Mouse (Mus musculus): ENCODE data around the gene Dusp7. TPM values are rescaled to one million over a fixed set of nuclear protein-coding genes. Genes with fewer than 3 reads are reported as not detected.

The Dusp7 gene
- polyA plus RNA-seq, 1 experiment from 2014 or later, result 13.2 TPM

DNA sequence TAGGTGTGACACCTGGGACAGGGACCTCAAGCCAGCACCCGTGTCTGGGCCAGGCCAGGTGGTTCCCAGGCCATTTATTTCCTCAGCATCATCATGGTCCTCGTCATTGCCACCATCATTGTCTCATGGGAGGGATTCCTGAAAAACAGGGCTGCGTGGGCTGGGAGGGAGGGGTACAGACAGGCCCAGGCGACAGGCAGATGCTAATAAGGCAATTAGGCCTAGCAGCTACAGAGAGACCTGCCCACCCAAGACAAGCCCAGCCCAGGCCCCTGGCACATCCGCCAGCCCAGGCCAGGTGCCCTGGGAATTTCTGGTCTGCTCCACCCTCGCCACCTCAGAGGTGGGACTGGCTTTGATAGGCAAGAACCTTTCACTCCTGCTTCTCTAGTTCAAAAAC, 9.1 kb upstream of the Dusp7 start:
- Histone ChIP-seq H3K9ac (ENCODE audit: low read depth, low read length) (no peak overlapping the region), H3K36me3 (ENCODE audit: control insufficient read depth, insufficient read depth, low read length) (no peaks in the 10 kb centered on the region), H3K4me2 (ENCODE audit: low read length) (no peak overlapping the region), H3K27ac (ENCODE audit: low read length) (no peak overlapping the region), H3K4me3 (ENCODE audit: low read depth, low read length) (no peak overlapping the region), H3K4me1 (ENCODE audit: control insufficient read depth, insufficient read depth, low read length) (no peaks in the 10 kb centered on the region), H3K9me3 (replicated peaks; ENCODE audit: control insufficient read depth, low read length, poor library complexity, severe bottlenecking) (no peaks in the 10 kb centered on the region), H3K27me3 (ENCODE audit: control insufficient read depth, insufficient read depth, low read depth, low read length) (no peaks in the 10 kb centered on the region)
- 54% methylated on average over 6 of the region's 6 CpGs for WGBS
- no peak for ATAC-seq

DNA sequence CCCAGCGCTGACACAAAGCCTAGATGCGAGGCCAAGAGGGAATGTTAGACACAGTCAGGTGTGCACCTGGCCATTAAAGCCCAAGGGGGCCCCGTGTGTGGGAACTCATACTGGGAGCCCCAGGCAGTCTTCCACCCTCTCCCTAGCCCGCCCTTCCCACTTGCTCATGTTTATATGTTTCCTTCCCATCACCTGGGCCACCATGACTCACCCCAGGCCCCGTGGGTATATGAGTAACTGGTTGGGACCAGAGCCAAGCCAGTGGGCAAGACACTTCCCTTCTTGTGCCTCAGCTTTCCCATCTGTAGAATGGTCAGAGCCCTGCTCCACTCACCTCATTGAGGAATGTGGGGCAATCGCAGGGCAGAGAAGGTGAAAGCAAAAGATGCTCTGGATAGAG, 7.3 kb upstream of the Dusp7 start:
- H3K27me3 ChIP-seq (ENCODE audit: control insufficient read depth, insufficient read depth, low read depth, low read length), result no peaks in the 10 kb centered on the region
- no peaks in the 10 kb centered on the region for H3K4me1 ChIP-seq (ENCODE audit: control insufficient read depth, insufficient read depth, low read length)
- H3K4me3 ChIP-seq (ENCODE audit: low read depth, low read length), result no peak overlapping the region
- no peak for ATAC-seq
- no peak overlapping the region for H3K9ac ChIP-seq (ENCODE audit: low read depth, low read length)
- no peaks in the 10 kb centered on the region for H3K36me3 ChIP-seq (ENCODE audit: control insufficient read depth, insufficient read depth, low read length)
- H3K27ac ChIP-seq (ENCODE audit: low read length), result no peak overlapping the region
- 90% methylated on average over 6 of the region's 6 CpGs for WGBS
- H3K4me2 ChIP-seq (ENCODE audit: low read length), result no peak overlapping the region
- no peaks in the 10 kb centered on the region for H3K9me3 ChIP-seq (replicated peaks; ENCODE audit: control insufficient read depth, low read length, poor library complexity, severe bottlenecking)

DNA sequence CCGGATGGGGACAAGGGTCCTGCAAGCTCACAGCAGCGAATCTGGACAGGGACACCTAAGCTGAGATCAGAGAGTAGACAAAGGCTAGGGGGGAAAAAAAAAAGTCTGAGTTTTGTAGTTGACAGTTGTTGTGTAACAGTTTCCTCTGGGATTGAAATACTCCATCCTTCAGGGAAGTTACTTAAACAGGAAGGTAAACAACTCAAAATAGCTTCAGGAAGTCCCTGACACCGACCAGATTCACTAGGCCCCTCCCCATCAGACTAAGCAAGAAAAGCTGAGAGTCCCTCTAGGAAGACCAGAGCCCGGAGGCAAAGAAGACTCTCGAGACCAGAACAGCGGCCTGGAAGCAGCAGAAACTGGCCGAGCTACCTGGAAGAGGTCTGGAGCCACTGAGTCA, 3.1 kb upstream of the Dusp7 start:
- no peak for ATAC-seq
- Histone ChIP-seq H3K27ac (ENCODE audit: low read length) (no peak overlapping the region), H3K4me1 (ENCODE audit: control insufficient read depth, insufficient read depth, low read length) (peaks cover 12% of the 10 kb centered on the region), H3K36me3 (ENCODE audit: control insufficient read depth, insufficient read depth, low read length) (no peaks in the 10 kb centered on the region), H3K27me3 (ENCODE audit: control insufficient read depth, insufficient read depth, low read depth, low read length) (no peaks in the 10 kb centered on the region), H3K4me2 (ENCODE audit: low read length) (no peak overlapping the region), H3K9ac (ENCODE audit: low read depth, low read length) (no peak overlapping the region), H3K4me3 (ENCODE audit: low read depth, low read length) (no peak overlapping the region), H3K9me3 (replicated peaks; ENCODE audit: control insufficient read depth, low read length, poor library complexity, severe bottlenecking) (no peaks in the 10 kb centered on the region)
- WGBS, result 86% methylated on average over 7 of the region's 7 CpGs

DNA sequence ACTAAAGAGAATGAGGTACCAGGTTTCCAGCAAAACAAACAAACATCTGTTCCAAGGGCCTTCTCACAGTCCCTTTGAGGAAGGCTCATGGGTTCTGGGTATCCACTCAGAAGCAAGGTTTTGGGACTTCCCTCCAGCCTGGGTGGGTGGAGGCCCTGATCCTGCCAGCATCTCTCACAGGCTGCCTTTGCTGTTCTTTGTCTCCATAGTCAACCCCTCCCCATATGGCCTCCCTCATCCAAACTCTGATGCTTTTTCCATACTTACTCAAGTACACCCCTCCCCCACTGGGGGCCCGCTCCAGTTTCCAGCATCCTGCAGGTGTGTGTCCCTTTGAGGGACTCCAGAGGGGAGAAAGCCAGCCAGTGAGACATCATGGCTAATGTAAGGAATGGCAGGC, 2.2 kb upstream of the Dusp7 start:
- peaks cover 20% of the 10 kb centered on the region for H3K4me1 ChIP-seq (ENCODE audit: control insufficient read depth, insufficient read depth, low read length)
- H3K27me3 ChIP-seq (ENCODE audit: control insufficient read depth, insufficient read depth, low read depth, low read length), result no peaks in the 10 kb centered on the region

DNA sequence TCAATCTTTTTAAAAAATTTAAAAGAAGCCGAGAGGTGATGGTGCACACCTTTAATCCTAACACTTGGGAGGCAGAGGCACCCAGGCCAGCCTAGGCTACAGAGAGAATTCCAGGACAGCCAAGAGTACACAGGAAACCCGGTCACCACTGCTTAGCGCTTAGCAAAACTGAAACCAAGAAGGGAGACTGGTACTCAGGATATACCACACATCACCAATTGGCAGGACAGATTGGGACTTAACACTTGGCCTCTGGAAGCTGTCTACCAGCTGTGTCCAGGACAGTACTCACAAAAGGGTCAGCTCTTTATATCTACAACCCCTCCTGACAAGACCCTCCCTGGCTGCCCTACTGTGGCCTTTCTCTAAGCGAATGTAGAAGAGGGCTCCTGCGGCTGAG, 1.4 kb upstream of the Dusp7 start:
- no peak for ATAC-seq
- WGBS, result 22% methylated on average over 5 of the region's 5 CpGs
- Histone ChIP-seq H3K9ac (ENCODE audit: low read depth, low read length) (peak overlapping the region; percentile 60), H3K27me3 (ENCODE audit: control insufficient read depth, insufficient read depth, low read depth, low read length) (no peaks in the 10 kb centered on the region), H3K27ac (ENCODE audit: low read length) (peak overlapping the region; percentile 64), H3K4me3 (ENCODE audit: low read depth, low read length) (peak overlapping the region; percentile 88), H3K9me3 (replicated peaks; ENCODE audit: control insufficient read depth, low read length, poor library complexity, severe bottlenecking) (no peaks in the 10 kb centered on the region), H3K4me1 (ENCODE audit: control insufficient read depth, insufficient read depth, low read length) (peaks cover 28% of the 10 kb centered on the region), H3K4me2 (ENCODE audit: low read length) (peak overlapping the region; percentile 83), H3K36me3 (ENCODE audit: control insufficient read depth, insufficient read depth, low read length) (no peaks in the 10 kb centered on the region; the same call in 1 of the 2 replicates)

More for the DNA sequence above, 2.2 kb upstream of the Dusp7 start:
- no peak overlapping the region for H3K27ac ChIP-seq (ENCODE audit: low read length)
- ATAC-seq, result no peak
- WGBS, result 50% methylated on average over 1 of the region's 1 CpGs
- H3K36me3 ChIP-seq (ENCODE audit: control insufficient read depth, insufficient read depth, low read length), result no peaks in the 10 kb centered on the region
- no peak overlapping the region for H3K4me2 ChIP-seq (ENCODE audit: low read length)
- H3K9me3 ChIP-seq (replicated peaks; ENCODE audit: control insufficient read depth, low read length, poor library complexity, severe bottlenecking), result no peaks in the 10 kb centered on the region
- H3K9ac ChIP-seq (ENCODE audit: low read depth, low read length), result no peak overlapping the region
- no peak overlapping the region for H3K4me3 ChIP-seq (ENCODE audit: low read depth, low read length)

DNA sequence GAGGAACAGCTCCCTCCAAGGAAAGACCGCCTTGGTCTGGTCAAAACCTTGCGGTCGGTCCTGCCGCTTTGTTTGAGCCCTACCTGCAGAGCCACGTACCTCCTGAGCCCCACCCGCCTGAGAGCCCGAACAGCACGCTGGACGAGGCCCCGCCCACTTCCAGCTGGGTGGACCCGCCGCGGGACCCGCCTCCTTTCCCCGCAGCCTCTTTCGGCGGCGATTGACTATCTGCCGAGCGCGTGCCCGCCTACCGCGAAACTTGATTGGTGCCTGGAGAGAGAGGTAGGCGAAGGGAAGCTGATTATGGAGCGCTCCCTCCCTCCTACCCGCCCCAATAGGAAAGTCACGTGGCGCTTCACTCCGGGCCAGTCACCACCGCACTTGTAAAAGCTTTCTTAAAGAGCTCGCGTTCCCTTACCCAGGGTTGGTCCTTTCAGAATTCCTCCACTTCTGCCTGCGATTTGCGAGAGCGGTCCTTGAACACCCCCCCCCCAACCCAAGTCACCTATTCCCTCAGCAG, 780 bp upstream of the Dusp7 start:
- Histone ChIP-seq H3K4me2 (ENCODE audit: low read length) (peak overlapping the region; percentile 83), H3K9ac (ENCODE audit: low read depth, low read length) (peak overlapping the region; percentile 95), H3K4me1 (ENCODE audit: control insufficient read depth, insufficient read depth, low read length) (peaks cover 34% of the 10 kb centered on the region), H3K36me3 (ENCODE audit: control insufficient read depth, insufficient read depth, low read length) (no peaks in the 10 kb centered on the region; the same call in 1 of the 2 replicates), H3K4me3 (ENCODE audit: low read depth, low read length) (peak overlapping the region; percentile 88), H3K9me3 (replicated peaks; ENCODE audit: control insufficient read depth, low read length, poor library complexity, severe bottlenecking) (no peaks in the 10 kb centered on the region), H3K27ac (ENCODE audit: low read length) (peak overlapping the region; percentile 98), H3K27me3 (ENCODE audit: control insufficient read depth, insufficient read depth, low read depth, low read length) (no peaks in the 10 kb centered on the region)
- WGBS, result under 1% methylated on average over 36 of the region's 36 CpGs
- ATAC-seq, result peak; percentile 95

DNA sequence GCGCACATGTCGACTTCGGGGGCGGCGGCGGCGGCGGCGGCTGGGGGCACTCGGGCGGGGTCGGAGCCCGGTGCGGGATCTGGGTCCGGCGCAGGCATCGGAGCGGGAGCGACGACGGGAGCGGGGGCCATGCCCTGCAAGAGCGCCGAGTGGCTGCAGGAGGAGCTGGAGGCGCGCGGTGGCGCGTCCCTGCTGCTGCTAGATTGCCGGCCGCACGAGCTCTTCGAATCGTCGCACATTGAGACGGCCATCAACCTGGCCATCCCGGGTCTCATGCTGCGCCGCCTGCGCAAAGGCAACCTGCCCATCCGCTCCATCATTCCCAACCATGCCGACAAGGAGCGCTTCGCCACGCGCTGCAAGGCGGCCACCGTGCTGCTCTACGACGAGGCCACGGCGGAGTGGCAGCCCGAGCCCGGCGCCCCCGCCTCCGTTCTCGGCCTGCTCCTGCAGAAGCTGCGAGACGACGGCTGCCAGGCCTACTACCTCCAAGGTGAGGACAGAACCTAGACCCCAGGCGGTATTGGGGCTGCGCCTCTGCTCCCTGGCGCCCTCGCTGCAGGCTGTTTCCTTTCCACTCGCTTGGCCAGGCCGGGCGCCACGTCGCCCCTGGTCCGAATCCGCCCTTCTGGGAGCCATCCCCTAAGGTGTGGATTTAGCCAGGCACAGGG, 534 bp downstream of the Dusp7 start:
- WGBS, result under 1% methylated on average over 70 of the region's 72 CpGs
- peak; percentile 14; the same call in 1 of the 2 replicates for ATAC-seq

DNA sequence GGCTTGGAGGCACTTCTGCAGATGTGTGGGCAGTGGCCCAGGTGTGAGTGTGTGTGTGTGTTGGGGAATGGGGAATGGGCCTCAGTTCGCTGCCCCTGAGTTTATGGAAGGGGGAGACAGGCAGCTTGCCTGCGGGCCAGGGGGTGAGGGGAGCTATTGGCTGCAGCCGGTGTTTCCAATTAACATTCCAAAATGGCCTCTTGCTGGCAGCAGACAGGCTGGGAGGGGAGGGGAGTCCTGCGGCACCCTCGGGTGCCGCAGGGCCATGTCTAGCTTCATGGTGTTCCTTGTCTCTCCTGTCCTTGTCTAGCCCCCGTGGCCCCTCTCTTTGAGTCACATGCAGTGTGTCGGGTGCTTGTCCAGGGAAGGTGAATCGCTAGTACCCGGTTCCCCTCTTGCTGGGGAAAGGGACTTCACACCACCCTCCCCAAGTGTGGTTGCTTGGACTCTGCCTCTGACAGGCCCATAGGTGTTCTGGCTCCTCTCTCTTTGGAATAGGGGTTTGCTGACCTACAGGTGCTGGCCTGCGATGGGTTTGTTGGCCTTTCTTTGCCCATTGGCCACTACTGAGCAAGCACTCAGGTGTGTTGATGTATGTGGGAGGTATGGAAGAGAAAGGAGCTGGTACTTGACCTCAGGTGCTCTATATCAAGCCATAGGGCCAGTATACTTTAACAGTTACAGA, 1.5 kb downstream of the Dusp7 start:
- Histone ChIP-seq H3K9ac (ENCODE audit: low read depth, low read length) (peak overlapping the region; percentile 95), H3K4me1 (ENCODE audit: control insufficient read depth, insufficient read depth, low read length) (peaks cover 35% of the 10 kb centered on the region), H3K4me2 (ENCODE audit: low read length) (peak overlapping the region; percentile 83), H3K27me3 (ENCODE audit: control insufficient read depth, insufficient read depth, low read depth, low read length) (no peaks in the 10 kb centered on the region), H3K9me3 (replicated peaks; ENCODE audit: control insufficient read depth, low read length, poor library complexity, severe bottlenecking) (no peaks in the 10 kb centered on the region), H3K4me3 (ENCODE audit: low read depth, low read length) (peak overlapping the region; percentile 88), H3K36me3 (ENCODE audit: control insufficient read depth, insufficient read depth, low read length) (peaks cover 13% of the 10 kb centered on the region), H3K27ac (ENCODE audit: low read length) (peak overlapping the region; percentile 98)
- WGBS, result 7% methylated on average over 11 of the region's 11 CpGs
- no peak for ATAC-seq

More for the DNA sequence above, 534 bp downstream of the Dusp7 start:
- Histone ChIP-seq H3K4me2 (ENCODE audit: low read length) (peak overlapping the region; percentile 83), H3K4me3 (ENCODE audit: low read depth, low read length) (peak overlapping the region; percentile 88), H3K4me1 (ENCODE audit: control insufficient read depth, insufficient read depth, low read length) (peaks cover 35% of the 10 kb centered on the region), H3K9ac (ENCODE audit: low read depth, low read length) (peak overlapping the region; percentile 95), H3K27ac (ENCODE audit: low read length) (peak overlapping the region; percentile 98), H3K27me3 (ENCODE audit: control insufficient read depth, insufficient read depth, low read depth, low read length) (no peaks in the 10 kb centered on the region), H3K36me3 (ENCODE audit: control insufficient read depth, insufficient read depth, low read length) (peaks cover 7% of the 10 kb centered on the region), H3K9me3 (replicated peaks; ENCODE audit: control insufficient read depth, low read length, poor library complexity, severe bottlenecking) (no peaks in the 10 kb centered on the region)
